Mouse (Mus musculus): ENCODE measurements around the gene Pet100.
"Not testable (repeated sequence)": the region's sequence is repeated elsewhere in the genome, so short reads cannot be mapped to it uniquely, and the experiment has no call there.

Pet100 gene

GRCm38 (mm10) chr8:3621199-3621970 is at the start of gene Pet100, which contains the start of gene Xab2:
Gene Pet100, plus strand, starts transcription at chr8:3621548.
Gene Xab2, minus strand, starts transcription at chr8:3621316.
- DNase-seq (ENCODE audit: low spot score) = peak; percentile 98

GRCm38 (mm10) chr8:3574546-3574945 is 46.8 kb upstream of the Pet100 start:
- no peak for DNase-seq (ENCODE audit: low spot score)

GRCm38 (mm10) chr8:3576211-3576960 is 45.0 kb upstream of the Pet100 start:
- no peak for DNase-seq (ENCODE audit: low spot score)

- peak; percentile 62 for DNase-seq (ENCODE audit: low spot score)
Measured at GRCm38 (mm10) chr8:3579390-3580364, 41.7 kb upstream of the Pet100 start.

- not testable (repeated sequence) for DNase-seq (ENCODE audit: low spot score)
Measured at GRCm38 (mm10) chr8:3581961-3582360, 39.4 kb upstream of the Pet100 start.

GRCm38 (mm10) chr8:3586452-3586851 is 34.9 kb upstream of the Pet100 start:
- no peak for DNase-seq (ENCODE audit: low spot score)

- DNase-seq (ENCODE audit: low spot score) = no peak
Measured at GRCm38 (mm10) chr8:3586993-3587390, 34.4 kb upstream of the Pet100 start, which contains the start of gene Camsap3. Gene Camsap3, plus strand, starts transcription at chr8:3587293.

- peak; percentile 79 for DNase-seq (ENCODE audit: low spot score)
Measured at GRCm38 (mm10) chr8:3587391-3588257, 33.7 kb upstream of the Pet100 start.

GRCm38 (mm10) chr8:3588258-3588633 is 33.1 kb upstream of the Pet100 start:
- no peak for DNase-seq (ENCODE audit: low spot score)

GRCm38 (mm10) chr8:3593470-3593869 is 27.9 kb upstream of the Pet100 start:
- DNase-seq (ENCODE audit: low spot score) = no peak

- DNase-seq (ENCODE audit: low spot score) = no peak
Measured at GRCm38 (mm10) chr8:3594466-3594865, 26.9 kb upstream of the Pet100 start.

GRCm38 (mm10) chr8:3598054-3598453 is 23.3 kb upstream of the Pet100 start:
- DNase-seq (ENCODE audit: low spot score) = no peak

GRCm38 (mm10) chr8:3599219-3599618 is 22.1 kb upstream of the Pet100 start:
- DNase-seq (ENCODE audit: low spot score) = no peak

- peak; percentile 51 for DNase-seq (ENCODE audit: low spot score)
Measured at GRCm38 (mm10) chr8:3600401-3600800, 20.9 kb upstream of the Pet100 start.

GRCm38 (mm10) chr8:3603439-3603838 is 17.9 kb upstream of the Pet100 start:
- DNase-seq (ENCODE audit: low spot score) = no peak

GRCm38 (mm10) chr8:3606593-3606992 is 14.8 kb upstream of the Pet100 start:
- DNase-seq (ENCODE audit: low spot score) = peak; percentile 34

GRCm38 (mm10) chr8:3607822-3608221 is 13.5 kb upstream of the Pet100 start:
- no peak for DNase-seq (ENCODE audit: low spot score)

GRCm38 (mm10) chr8:3609046-3609815 is 12.1 kb upstream of the Pet100 start:
- peak; percentile 53 for DNase-seq (ENCODE audit: low spot score)

GRCm38 (mm10) chr8:3609816-3610150 is 11.6 kb upstream of the Pet100 start:
- peak; percentile 64 for DNase-seq (ENCODE audit: low spot score)

- DNase-seq (ENCODE audit: low spot score) = no peak
Measured at GRCm38 (mm10) chr8:3622119-3622518, 771 bp downstream of the Pet100 start.

Data from urinary bladder, postnatal 14 days (tissue).